Mouse (Mus musculus): ENCODE measurements around the gene Tktl2.
A peak's percentile ranks its signal among the peaks of the same experiment; 100 is the strongest.

Gene Tktl2

DNA sequence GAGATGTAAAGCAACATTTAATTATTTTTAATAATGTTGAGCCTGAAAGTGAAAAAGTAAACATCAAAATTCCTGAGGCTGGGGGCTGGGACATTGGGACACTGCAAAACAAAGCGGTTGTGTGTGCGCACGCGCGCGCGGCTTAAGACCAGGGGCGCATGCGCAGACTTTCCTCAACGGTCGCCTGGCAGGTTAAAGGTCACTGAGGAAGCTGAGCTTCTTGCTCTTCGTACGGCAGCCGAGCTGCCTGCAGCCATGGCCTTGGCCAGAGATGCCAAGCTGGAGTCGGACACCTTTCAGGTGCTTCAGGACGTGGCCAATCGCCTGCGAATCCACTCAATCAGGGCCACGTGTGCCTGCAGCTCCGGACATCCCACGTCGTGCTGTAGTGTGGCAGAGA lies at the start of gene Tktl2:
Tktl2 (plus strand) TSS at position 220 of the 400 bp plus-strand sequence.
- DNase-seq (ENCODE audit: extremely low spot score, low spot score) = no peak

DNA sequence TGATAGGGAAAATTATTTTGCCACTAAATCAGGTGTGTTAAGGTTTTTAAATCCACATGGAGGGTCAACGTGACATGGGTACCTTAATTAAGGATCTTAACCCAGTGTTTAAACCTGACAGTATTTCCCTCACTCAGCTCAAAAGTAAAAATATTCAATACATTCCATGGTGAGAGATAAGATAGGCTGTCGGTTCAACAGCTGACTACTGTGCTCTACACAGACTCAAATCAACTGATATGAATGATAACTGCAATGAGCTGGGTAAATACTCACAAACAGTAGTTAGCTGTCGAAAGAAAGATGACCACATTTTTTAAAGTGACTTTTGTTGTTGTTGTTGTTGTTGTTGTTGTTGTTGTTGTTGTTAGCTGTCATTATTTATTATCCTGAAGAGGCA lies 41.7 kb upstream of the Tktl2 start:
- no peak for DNase-seq (ENCODE audit: extremely low spot score, low spot score)

DNA sequence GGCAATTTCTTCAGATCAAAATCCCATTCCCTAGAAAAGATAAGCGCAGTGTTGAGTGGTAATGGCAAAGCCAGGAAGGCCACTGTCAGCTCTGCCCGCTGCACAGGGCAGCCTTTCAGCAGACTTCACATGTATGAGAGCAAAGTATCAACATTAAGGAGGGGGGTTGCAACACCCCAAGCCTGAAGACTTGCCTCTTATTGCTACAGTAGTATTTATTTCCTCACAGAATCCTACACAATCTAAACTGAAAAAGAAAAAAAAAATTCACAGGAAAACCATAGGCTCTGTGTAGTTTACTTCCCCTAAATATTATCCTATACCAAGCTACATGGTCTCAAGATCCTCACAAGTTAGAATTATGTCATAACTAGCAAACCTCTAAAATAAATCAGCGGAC lies 34.7 kb upstream of the Tktl2 start:
- no peak for DNase-seq (ENCODE audit: extremely low spot score, low spot score)

DNA sequence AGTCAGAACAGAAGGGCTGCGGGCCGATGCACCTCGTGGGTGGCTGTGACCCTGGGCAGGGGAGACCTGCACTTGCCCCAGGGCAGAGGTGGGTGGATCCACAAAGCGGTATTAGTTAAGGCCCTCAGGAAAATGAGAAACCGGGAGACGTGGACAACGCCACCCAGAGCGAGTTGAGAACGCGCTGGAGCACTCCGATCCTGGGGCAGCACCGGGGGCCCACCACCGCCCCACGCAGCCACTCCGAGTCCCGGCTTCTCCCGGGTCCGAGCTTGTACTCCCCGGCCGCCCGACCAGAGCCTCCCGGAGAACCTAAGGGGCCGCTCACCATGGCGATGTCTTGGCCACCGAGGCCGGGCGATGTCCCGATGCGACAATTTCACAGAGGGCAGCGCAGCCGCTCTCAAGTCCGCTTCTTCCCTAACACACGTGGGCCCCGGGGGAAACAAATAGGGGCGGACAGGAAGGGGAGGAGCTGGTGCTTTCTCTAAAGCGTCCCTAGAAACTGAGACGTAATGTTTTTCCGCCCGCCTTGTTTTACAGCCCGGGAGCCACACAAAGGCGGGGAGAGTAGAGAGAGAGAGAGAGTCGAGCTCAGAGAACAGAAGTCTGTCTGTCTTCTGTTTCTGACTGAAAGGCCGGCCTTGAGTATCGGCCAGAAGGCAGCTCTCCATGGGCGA lies 25.3 kb upstream of the Tktl2 start, which contains the start of gene Tma16:
Tma16 (minus strand) TSS at position 447 of the 680 bp plus-strand sequence.
- peak; percentile 92 for DNase-seq (ENCODE audit: extremely low spot score, low spot score)

DNA sequence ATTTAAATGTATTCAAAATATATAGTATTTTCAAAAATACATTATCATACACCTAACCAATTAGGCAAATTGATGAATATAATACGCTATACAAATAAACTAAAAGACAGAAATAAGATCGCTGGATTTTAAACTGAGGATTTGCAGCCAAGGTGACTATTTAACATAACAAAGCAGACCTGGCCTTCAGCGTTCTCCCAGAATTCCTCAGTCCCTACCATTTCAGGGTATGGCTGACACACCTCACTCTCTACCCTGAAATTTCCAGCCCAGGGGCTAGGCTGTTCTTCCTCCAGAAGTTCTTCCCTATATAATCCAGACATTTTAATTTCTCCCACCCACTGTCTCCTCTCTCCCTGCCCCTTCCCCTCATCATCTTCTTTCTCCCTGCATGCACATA lies 23.0 kb upstream of the Tktl2 start:
- DNase-seq (ENCODE audit: extremely low spot score, low spot score) = no peak

DNA sequence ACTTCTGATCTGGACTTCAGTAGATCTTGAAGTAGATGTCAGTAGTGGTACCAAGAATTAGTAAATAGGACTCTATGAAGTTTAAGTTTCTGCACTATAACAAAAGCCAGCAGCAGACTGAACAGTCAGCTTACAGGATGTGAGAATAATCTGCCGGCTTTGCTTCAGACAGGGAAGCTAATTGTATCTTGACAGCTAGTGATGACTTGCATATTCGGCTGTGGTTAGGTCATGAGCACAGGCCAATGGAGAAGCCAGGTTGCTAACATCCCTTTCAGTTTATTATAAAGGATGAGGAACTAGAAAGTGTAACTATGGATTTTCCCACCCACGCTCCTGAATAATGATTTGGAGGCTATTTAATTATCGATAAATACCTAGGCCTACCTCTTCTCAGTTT lies 20.9 kb upstream of the Tktl2 start:
- no peak for DNase-seq (ENCODE audit: extremely low spot score, low spot score)

DNA sequence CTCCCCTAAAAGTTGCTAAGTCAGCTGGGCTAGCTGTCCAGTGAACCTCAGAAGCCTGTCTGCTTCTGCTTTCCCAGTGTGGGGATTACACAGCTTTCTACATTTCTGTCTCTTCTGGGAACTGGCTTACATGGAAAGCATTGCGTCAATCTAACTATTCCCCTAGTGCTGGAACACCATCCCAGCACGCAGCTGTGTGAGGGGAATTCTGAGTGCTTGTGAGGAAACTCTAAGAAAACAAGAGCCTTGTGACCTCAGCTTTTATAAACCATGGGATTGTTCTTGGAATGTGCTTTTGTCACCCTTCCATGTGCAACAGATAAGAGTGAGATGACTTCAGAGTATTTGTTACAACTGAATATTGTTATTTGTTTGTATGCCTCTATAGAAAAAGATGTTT lies 17.1 kb upstream of the Tktl2 start:
- no peak for DNase-seq (ENCODE audit: extremely low spot score, low spot score)

DNA sequence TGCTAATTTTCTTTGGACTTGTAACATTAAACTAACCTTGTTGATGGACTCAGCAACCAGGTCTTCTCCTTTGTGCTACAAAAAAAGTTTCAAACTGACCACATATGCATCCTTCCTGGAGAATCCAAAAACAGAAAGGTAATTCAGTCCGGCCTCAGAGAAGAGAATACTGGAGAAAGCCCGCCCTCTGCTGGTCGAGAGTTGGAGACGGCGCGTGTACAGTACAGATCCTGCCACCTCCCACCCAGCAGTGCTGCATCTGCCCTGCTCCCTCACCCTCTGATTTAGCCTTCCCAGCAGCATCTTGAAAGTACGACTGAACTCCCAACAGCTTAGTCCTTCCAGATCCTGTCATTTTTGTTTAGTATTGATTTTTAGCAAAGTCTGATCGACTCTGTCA lies 15.8 kb upstream of the Tktl2 start:
- peak; percentile 70 for DNase-seq (ENCODE audit: extremely low spot score, low spot score)

DNA sequence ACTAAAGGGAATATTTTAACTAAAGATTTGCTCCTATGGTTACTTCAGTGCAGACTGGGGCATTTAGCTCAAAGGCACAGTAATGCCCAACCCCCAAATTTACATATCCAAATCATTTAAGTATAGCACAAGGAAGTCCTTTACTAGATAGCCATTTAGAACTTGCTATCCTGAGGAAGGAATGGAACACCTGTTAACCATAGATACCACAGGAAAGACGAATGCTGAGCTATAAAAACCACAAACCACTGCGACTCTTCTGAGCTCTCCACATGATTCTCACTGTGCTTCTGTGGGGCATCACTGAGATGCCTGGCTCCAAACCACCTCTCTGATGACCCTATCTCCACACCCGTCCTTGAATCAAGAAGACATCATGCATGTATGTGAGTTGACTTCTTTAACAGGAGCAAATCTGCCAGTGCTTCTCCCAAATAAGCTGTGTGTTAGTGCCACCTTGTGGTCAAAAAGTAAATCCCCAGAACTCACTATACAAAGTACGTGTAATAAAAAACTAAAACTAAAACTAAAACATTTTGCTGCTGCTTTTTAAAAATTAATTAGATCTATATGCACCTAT lies 14.5 kb upstream of the Tktl2 start:
- no peak for DNase-seq (ENCODE audit: extremely low spot score, low spot score)

DNA sequence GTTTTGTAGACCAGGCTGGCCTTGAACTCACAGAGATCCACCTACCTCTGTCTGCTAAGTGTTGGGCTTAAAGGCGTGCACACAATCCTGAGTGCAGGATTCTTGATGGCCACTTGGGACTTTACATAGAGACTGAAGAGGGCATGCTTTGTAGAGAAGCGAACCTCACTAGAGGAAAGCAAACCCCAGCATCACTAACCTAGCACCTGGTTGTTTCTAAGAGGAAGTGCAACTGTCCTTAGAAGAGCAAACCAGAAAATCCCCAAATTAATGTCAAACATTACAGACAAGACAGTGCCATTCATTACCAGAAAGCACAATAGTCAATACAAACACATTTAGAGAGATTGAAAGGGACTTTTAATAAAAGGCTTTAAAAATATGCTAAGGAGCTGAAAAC lies 8.2 kb upstream of the Tktl2 start:
- no peak for DNase-seq (ENCODE audit: extremely low spot score, low spot score)

DNA sequence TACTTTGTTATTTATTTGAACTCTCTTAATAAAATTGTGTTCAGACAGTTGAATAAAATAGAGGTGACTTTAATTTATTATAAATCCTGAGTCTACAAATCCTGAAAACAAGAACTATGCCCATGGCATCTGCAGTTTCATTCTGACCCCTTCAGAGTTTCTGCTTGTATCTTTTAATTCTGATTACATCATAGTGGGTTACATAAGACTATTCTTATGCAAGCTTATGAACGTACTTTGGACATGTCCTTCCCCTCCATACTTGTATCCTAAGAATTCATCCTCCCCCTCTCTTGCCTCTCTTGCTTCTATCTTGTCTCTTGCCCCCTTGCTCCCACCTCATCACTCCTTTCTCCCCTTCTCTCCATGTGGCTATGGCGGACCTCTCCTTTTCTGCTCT lies 7.6 kb downstream of the Tktl2 start:
- no peak for DNase-seq (ENCODE audit: extremely low spot score, low spot score)

DNA sequence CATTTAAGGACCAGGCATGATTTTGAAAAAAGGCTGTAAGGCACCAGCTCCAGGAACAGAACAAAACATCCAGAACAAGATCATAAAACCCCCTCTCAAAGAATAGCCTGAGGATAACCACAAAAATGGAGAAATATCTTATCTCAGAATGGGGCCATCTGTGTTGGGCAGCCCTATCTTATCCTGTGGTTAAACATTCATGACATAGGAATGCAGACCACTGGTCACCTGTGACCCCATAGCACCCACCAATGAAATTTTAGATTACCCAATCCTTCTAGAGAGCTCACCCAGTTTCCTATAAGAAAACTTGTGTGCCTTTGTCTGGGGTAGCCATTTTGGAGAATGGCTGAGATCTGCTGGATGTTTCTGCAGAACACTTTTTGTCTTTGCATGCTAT lies 9.0 kb downstream of the Tktl2 start:
- DNase-seq (ENCODE audit: extremely low spot score, low spot score) = no peak

DNA sequence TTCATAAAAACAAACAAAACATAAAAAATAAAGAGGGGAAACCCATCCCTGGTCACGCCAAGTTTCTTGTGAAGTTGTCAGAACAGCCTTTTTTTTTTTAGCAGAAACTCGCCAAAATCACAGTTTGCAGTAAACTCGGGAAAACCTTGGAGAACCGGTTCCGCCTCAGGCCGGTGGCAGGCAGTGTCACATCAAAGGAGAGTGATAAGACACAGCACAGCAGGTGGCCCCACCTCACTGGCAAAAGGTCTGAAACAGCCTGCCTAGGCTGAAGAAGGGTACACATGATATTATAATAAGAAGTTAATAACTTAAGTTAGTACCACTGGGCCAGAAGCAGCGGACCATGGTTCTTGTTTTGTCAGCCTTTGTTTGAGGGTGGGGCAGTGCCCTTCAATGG lies 38.5 kb downstream of the Tktl2 start:
- no peak for DNase-seq (ENCODE audit: extremely low spot score, low spot score)

Measured in neural tube, embryonic 10.5 days (tissue).